Mouse (Mus musculus): ENCODE measurements around the gene Zfand4. TPM values are rescaled to one million over a fixed set of nuclear protein-coding genes. Genes with fewer than 3 reads are reported as not detected.

Zfand4 gene
- total and polyA plus RNA-seq, 2 experiments from 2014 or later: 3.9 to 7.0 TPM

DNA sequence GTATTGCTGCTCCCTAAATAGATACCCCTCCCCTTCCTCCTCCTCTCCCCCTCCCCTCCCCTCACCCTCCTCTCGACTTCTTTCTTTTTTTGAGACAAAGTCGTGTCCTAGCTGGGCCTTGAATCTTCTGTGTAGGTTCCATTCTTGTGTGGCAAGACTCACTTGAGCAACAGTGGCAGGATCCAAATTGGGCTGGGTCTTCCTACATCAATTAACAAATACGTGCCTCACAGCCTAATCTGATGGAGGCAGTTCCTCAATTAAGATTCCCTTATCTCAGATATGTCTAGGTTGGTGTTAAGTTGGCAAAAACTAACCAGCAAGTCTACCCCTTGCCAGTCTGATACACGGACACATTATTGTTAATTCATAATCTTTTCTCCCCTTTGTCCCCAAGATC lies 11.7 kb downstream of the Zfand4 start:
- no peak for ATAC-seq
- 65% methylated on average over 4 of the region's 4 CpGs for whole genome bisulfite sequencing

GRCm38 (mm10) chr6:116278679-116279317 lies 14.8 kb downstream of the Zfand4 start:
- no peak for TF ChIP-seq CTCF (IDR thresholded peaks at IDR 0.05; ENCODE audit: low read depth)
- no peak overlapping the region for H3K4me3 ChIP-seq (ENCODE audit: low read length)
- ATAC-seq (no peak), DNase-seq (ENCODE audit: low spot score) (no peak)
- no peak overlapping the region for H3K4me2 ChIP-seq (ENCODE audit: low read depth, low read length)
- H3K9ac ChIP-seq (replicated peaks; ENCODE audit: low read length): no peak overlapping the region
- H3K36me3 ChIP-seq (ENCODE audit: insufficient read depth, low read length): no peaks in the 10 kb centered on the region
- no peak overlapping the region for H3K27ac ChIP-seq
- 77% methylated on average over 5 of the region's 5 CpGs for WGBS
- H3K4me1 ChIP-seq (ENCODE audit: insufficient read depth, low read length): no peaks in the 10 kb centered on the region
- H3K9me3 ChIP-seq (ENCODE audit: low read length): no peaks in the 10 kb centered on the region
- no peaks in the 10 kb centered on the region for H3K27me3 ChIP-seq (ENCODE audit: insufficient read depth, low read length)

More for the DNA sequence above, 11.7 kb downstream of the Zfand4 start:
- Histone ChIP-seq H3K4me1 (ENCODE audit: insufficient read depth, low read length) (no peaks in the 10 kb centered on the region), H3K9ac (replicated peaks; ENCODE audit: low read length) (no peak overlapping the region), H3K4me3 (ENCODE audit: low read length) (no peak overlapping the region), H3K4me2 (ENCODE audit: low read depth, low read length) (no peak overlapping the region), H3K27ac (no peak overlapping the region), H3K27me3 (ENCODE audit: insufficient read depth, low read length) (no peaks in the 10 kb centered on the region), H3K36me3 (ENCODE audit: insufficient read depth, low read length) (no peaks in the 10 kb centered on the region), H3K9me3 (ENCODE audit: low read length) (no peaks in the 10 kb centered on the region)
- no peak for DNase-seq (ENCODE audit: low spot score)
- no peak for TF ChIP-seq CTCF (IDR thresholded peaks at IDR 0.05; ENCODE audit: low read depth)

DNA sequence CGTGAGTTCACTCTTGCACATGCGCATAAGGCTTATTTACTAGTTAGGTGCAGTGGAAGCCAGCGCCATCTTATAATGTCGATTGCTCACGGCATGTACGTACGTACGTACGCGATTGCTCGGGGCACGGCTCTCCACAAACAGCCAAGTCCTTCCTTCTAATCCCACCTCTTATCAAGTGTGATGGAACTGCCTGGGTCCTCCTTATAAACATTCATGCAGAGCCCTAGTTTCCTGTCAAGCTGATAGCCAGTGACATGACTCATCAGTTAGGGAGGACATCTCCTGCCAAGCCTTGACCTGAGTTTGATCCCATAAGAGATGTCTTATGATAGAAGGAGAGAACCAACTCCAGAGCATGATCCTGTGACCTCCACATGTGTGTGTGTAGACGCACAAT lies 17.0 kb downstream of the Zfand4 start:
- Histone ChIP-seq H3K9me3 (ENCODE audit: low read length) (no peaks in the 10 kb centered on the region), H3K4me3 (ENCODE audit: low read length) (no peak overlapping the region), H3K27ac (no peak overlapping the region), H3K4me1 (ENCODE audit: insufficient read depth, low read length) (no peaks in the 10 kb centered on the region), H3K4me2 (ENCODE audit: low read depth, low read length) (no peak overlapping the region), H3K9ac (replicated peaks; ENCODE audit: low read length) (no peak overlapping the region), H3K36me3 (ENCODE audit: insufficient read depth, low read length) (no peaks in the 10 kb centered on the region), H3K27me3 (ENCODE audit: insufficient read depth, low read length) (no peaks in the 10 kb centered on the region)
- 96% methylated on average over 13 of the region's 13 CpGs for WGBS
- no peak for ATAC-seq
- TF ChIP-seq CTCF (IDR thresholded peaks at IDR 0.05; ENCODE audit: low read depth): no peak
- DNase-seq (ENCODE audit: low spot score): no peak

GRCm38 (mm10) chr6:116282546-116282945 lies 18.5 kb downstream of the Zfand4 start:
- Histone ChIP-seq H3K4me3 (ENCODE audit: low read length) (no peak overlapping the region), H3K27me3 (ENCODE audit: insufficient read depth, low read length) (no peaks in the 10 kb centered on the region), H3K4me1 (ENCODE audit: insufficient read depth, low read length) (no peaks in the 10 kb centered on the region), H3K27ac (no peak overlapping the region), H3K36me3 (ENCODE audit: insufficient read depth, low read length) (no peaks in the 10 kb centered on the region), H3K9ac (replicated peaks; ENCODE audit: low read length) (no peak overlapping the region), H3K4me2 (ENCODE audit: low read depth, low read length) (no peak overlapping the region), H3K9me3 (ENCODE audit: low read length) (no peaks in the 10 kb centered on the region)
- TF ChIP-seq CTCF (IDR thresholded peaks at IDR 0.05; ENCODE audit: low read depth): no peak; the same call in 1 of the 2 replicates
- DNase-seq (ENCODE audit: low spot score) (no peak), ATAC-seq (no peak)
- 52% methylated on average over 4 of the region's 4 CpGs for WGBS

DNA sequence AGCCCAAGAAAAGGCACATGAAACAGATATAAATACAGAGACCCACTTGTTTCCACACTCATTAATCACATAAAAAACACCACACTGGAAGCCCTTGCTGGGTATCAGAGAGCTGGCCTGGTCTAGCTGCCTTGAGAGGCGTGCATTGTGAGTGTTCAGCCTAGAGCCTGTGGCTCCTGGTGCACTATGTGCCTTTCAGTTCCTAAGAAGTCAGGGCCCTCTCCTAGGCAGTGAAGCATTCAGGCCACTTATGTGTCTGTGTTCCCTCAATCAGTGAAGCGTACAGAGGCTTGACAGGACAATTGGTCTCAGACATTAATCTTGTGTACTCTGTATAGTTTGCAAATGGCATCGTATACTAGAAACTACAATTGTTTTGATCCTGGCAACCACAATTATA lies 19.3 kb downstream of the Zfand4 start:
- Histone ChIP-seq H3K9ac (replicated peaks; ENCODE audit: low read length) (no peak overlapping the region), H3K4me2 (ENCODE audit: low read depth, low read length) (no peak overlapping the region), H3K4me3 (ENCODE audit: low read length) (no peak overlapping the region), H3K27me3 (ENCODE audit: insufficient read depth, low read length) (no peaks in the 10 kb centered on the region), H3K9me3 (ENCODE audit: low read length) (no peaks in the 10 kb centered on the region), H3K36me3 (ENCODE audit: insufficient read depth, low read length) (no peaks in the 10 kb centered on the region), H3K4me1 (ENCODE audit: insufficient read depth, low read length) (no peaks in the 10 kb centered on the region), H3K27ac (no peak overlapping the region)
- TF ChIP-seq CTCF (IDR thresholded peaks at IDR 0.05; ENCODE audit: low read depth): no peak
- DNase-seq (ENCODE audit: low spot score) (no peak), ATAC-seq (no peak)
- 64% methylated on average over 3 of the region's 3 CpGs for WGBS

DNA sequence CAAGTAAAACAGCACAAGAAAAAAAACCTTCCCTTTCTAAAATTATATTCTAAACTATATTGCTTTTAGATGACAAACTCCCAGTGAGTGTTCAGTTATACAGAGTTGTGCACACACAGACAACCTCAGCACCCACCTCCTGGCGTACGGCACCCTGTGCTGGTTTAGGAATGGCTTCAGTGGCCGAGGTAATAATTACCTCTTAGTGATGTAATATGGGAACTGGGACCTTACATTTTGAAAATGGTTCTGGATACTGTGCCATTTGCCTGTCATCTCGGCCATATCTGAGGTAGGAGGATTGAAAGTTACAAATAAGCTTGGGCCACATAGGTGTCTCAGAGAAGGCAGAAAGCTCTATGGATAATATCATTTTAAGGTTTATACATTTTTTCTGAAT lies 22.3 kb downstream of the Zfand4 start:
- no peak overlapping the region for H3K4me3 ChIP-seq (ENCODE audit: low read length)
- no peak for TF ChIP-seq CTCF (IDR thresholded peaks at IDR 0.05; ENCODE audit: low read depth)
- no peak overlapping the region for H3K9ac ChIP-seq (replicated peaks; ENCODE audit: low read length)
- 95% methylated on average over 4 of the region's 4 CpGs for WGBS
- H3K4me1 ChIP-seq (ENCODE audit: insufficient read depth, low read length): no peaks in the 10 kb centered on the region
- no peak overlapping the region for H3K27ac ChIP-seq
- H3K36me3 ChIP-seq (ENCODE audit: insufficient read depth, low read length): no peaks in the 10 kb centered on the region
- no peaks in the 10 kb centered on the region for H3K27me3 ChIP-seq (ENCODE audit: insufficient read depth, low read length)
- no peak overlapping the region for H3K4me2 ChIP-seq (ENCODE audit: low read depth, low read length)
- no peak for DNase-seq (ENCODE audit: low spot score)
- no peaks in the 10 kb centered on the region for H3K9me3 ChIP-seq (ENCODE audit: low read length)
- no peak for ATAC-seq

GRCm38 (mm10) chr6:116286870-116287575 lies 23.0 kb downstream of the Zfand4 start:
- Histone ChIP-seq H3K27me3 (ENCODE audit: insufficient read depth, low read length) (no peaks in the 10 kb centered on the region), H3K9ac (replicated peaks; ENCODE audit: low read length) (no peak overlapping the region), H3K4me3 (ENCODE audit: low read length) (no peak overlapping the region), H3K4me2 (ENCODE audit: low read depth, low read length) (no peak overlapping the region), H3K4me1 (ENCODE audit: insufficient read depth, low read length) (no peaks in the 10 kb centered on the region), H3K9me3 (ENCODE audit: low read length) (no peaks in the 10 kb centered on the region), H3K27ac (no peak overlapping the region), H3K36me3 (ENCODE audit: insufficient read depth, low read length) (no peaks in the 10 kb centered on the region)
- 81% methylated on average over 5 of the region's 5 CpGs for WGBS
- no peak for TF ChIP-seq CTCF (IDR thresholded peaks at IDR 0.05; ENCODE audit: low read depth)
- DNase-seq (ENCODE audit: low spot score) (no peak), ATAC-seq (no peak)
